Mouse (Mus musculus): ENCODE results near the gene Ncs1. TPM values are rescaled to one million over a fixed set of nuclear protein-coding genes. Genes with fewer than 3 reads are reported as not detected.

Ncs1 gene
- polyA plus RNA-seq (2012; rRNA removed), result 3.5 and 3.9 TPM in 2 replicates

DNA sequence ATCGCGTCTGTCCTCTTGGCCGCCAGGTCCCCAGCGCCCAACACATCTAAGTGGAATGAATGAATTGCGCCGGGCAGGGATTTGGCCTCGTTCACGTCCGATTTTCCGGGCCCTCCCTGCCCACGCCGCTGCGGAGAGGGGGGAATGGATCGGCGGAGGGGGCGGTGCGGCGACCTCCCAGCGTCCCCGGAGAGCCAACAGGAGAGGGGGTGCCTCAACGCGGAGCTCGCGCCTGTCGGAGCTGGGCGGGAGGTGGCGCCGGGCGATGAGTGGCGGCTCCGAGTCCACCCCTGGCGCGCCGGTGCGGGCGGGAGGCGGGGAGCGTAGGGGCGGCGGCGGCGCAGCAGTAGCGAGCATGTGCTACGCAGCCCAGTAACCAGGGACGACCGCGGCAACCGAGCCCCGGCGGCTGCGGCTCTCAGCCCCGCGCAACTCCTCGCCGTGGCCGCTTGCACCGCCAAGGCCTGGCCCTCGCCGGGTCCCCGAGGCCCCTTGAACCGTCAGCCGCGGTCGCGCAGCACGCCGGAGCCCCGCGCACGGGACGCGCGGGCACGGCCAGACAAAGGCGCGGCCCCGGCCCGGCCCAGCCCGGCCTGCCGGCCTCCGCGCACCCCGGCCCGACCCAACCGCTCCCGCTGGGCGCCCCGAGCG is at the start of gene Ncs1:
TSS of gene Ncs1 (plus strand) at position 333 of the 651 bp plus-strand sequence.
- DNase-seq, result peak; percentile 77
- no peaks in the 10 kb centered on the region for H3K27me3 ChIP-seq (replicated peaks; ENCODE audit: control insufficient read depth, insufficient read depth, low read length)
- no peaks in the 10 kb centered on the region for H3K36me3 ChIP-seq (ENCODE audit: control insufficient read depth, insufficient read depth, low read length)
- no peaks in the 10 kb centered on the region for H3K4me1 ChIP-seq (ENCODE audit: control insufficient read depth, insufficient read depth, low read length)
- H3K27ac ChIP-seq (ENCODE audit: insufficient read depth, low read depth, low read length), result no peak within 1 kb of the TSS
- TF ChIP-seq CTCF (conservative IDR thresholded peaks at IDR 0.05; ENCODE audit: insufficient read depth, insufficient read length, low read depth, low read length) (no peak), POLR2A (IDR thresholded peaks at IDR 0.05; ENCODE audit: low read depth, low read length) (no peak)
- under 1% methylated on average over 69 of the region's 89 CpGs for WGBS
- peak within 1 kb of the TSS; percentile 68 for H3K4me3 ChIP-seq (ENCODE audit: insufficient read depth, low read depth, low read length)

- DNase-seq, result no peak
- Histone ChIP-seq H3K4me1 (ENCODE audit: control insufficient read depth, insufficient read depth, low read length) (no peaks in the 10 kb centered on the region), H3K27me3 (replicated peaks; ENCODE audit: control insufficient read depth, insufficient read depth, low read length) (no peaks in the 10 kb centered on the region), H3K36me3 (ENCODE audit: control insufficient read depth, insufficient read depth, low read length) (no peaks in the 10 kb centered on the region), H3K4me3 (ENCODE audit: insufficient read depth, low read depth, low read length) (no peak overlapping the region), H3K27ac (ENCODE audit: insufficient read depth, low read depth, low read length) (no peak overlapping the region)
- 96% methylated on average over 4 of the region's 4 CpGs for WGBS
- TF ChIP-seq POLR2A (IDR thresholded peaks at IDR 0.05; ENCODE audit: low read depth, low read length), result no peak
- no peak for TF ChIP-seq CTCF (conservative IDR thresholded peaks at IDR 0.05; ENCODE audit: insufficient read depth, insufficient read length, low read depth, low read length)
Observed at GRCm38 (mm10) chr2:31198621-31199020, 47.0 kb upstream of the Ncs1 start.

GRCm38 (mm10) chr2:31200051-31200450 is 45.6 kb upstream of the Ncs1 start:
- Histone ChIP-seq H3K4me3 (ENCODE audit: insufficient read depth, low read depth, low read length) (no peak overlapping the region), H3K36me3 (ENCODE audit: control insufficient read depth, insufficient read depth, low read length) (no peaks in the 10 kb centered on the region), H3K27me3 (replicated peaks; ENCODE audit: control insufficient read depth, insufficient read depth, low read length) (no peaks in the 10 kb centered on the region), H3K27ac (ENCODE audit: insufficient read depth, low read depth, low read length) (no peak overlapping the region), H3K4me1 (ENCODE audit: control insufficient read depth, insufficient read depth, low read length) (no peaks in the 10 kb centered on the region)
- WGBS, result 90% methylated on average over 2 of the region's 2 CpGs
- no peak for DNase-seq
- TF ChIP-seq POLR2A (IDR thresholded peaks at IDR 0.05; ENCODE audit: low read depth, low read length) (no peak), CTCF (conservative IDR thresholded peaks at IDR 0.05; ENCODE audit: insufficient read depth, insufficient read length, low read depth, low read length) (no peak)

GRCm38 (mm10) chr2:31201851-31202250 is 43.8 kb upstream of the Ncs1 start:
- peak; percentile 28 for DNase-seq
- Histone ChIP-seq H3K4me1 (ENCODE audit: control insufficient read depth, insufficient read depth, low read length) (no peaks in the 10 kb centered on the region), H3K27me3 (replicated peaks; ENCODE audit: control insufficient read depth, insufficient read depth, low read length) (no peaks in the 10 kb centered on the region), H3K36me3 (ENCODE audit: control insufficient read depth, insufficient read depth, low read length) (no peaks in the 10 kb centered on the region), H3K4me3 (ENCODE audit: insufficient read depth, low read depth, low read length) (no peak overlapping the region), H3K27ac (ENCODE audit: insufficient read depth, low read depth, low read length) (no peak overlapping the region)
- TF ChIP-seq POLR2A (IDR thresholded peaks at IDR 0.05; ENCODE audit: low read depth, low read length), result no peak
- WGBS, result 46% methylated on average over 7 of the region's 7 CpGs

- Histone ChIP-seq H3K4me3 (ENCODE audit: insufficient read depth, low read depth, low read length) (no peak overlapping the region), H3K27me3 (replicated peaks; ENCODE audit: control insufficient read depth, insufficient read depth, low read length) (no peaks in the 10 kb centered on the region), H3K4me1 (ENCODE audit: control insufficient read depth, insufficient read depth, low read length) (no peaks in the 10 kb centered on the region), H3K27ac (ENCODE audit: insufficient read depth, low read depth, low read length) (no peak overlapping the region), H3K36me3 (ENCODE audit: control insufficient read depth, insufficient read depth, low read length) (no peaks in the 10 kb centered on the region)
- DNase-seq, result no peak
- TF ChIP-seq CTCF (conservative IDR thresholded peaks at IDR 0.05; ENCODE audit: insufficient read depth, insufficient read length, low read depth, low read length) (no peak), POLR2A (IDR thresholded peaks at IDR 0.05; ENCODE audit: low read depth, low read length) (no peak)
- 61% methylated on average over 3 of the region's 3 CpGs for WGBS
Observed at GRCm38 (mm10) chr2:31202357-31202756, 43.3 kb upstream of the Ncs1 start.

- Histone ChIP-seq H3K4me3 (ENCODE audit: insufficient read depth, low read depth, low read length) (no peak overlapping the region), H3K4me1 (ENCODE audit: control insufficient read depth, insufficient read depth, low read length) (no peaks in the 10 kb centered on the region), H3K27me3 (replicated peaks; ENCODE audit: control insufficient read depth, insufficient read depth, low read length) (no peaks in the 10 kb centered on the region), H3K36me3 (ENCODE audit: control insufficient read depth, insufficient read depth, low read length) (no peaks in the 10 kb centered on the region), H3K27ac (ENCODE audit: insufficient read depth, low read depth, low read length) (no peak overlapping the region)
- TF ChIP-seq POLR2A (IDR thresholded peaks at IDR 0.05; ENCODE audit: low read depth, low read length) (no peak), CTCF (conservative IDR thresholded peaks at IDR 0.05; ENCODE audit: insufficient read depth, insufficient read length, low read depth, low read length) (no peak)
- DNase-seq, result no peak
- 89% methylated on average over 4 of the region's 4 CpGs for WGBS
Observed at GRCm38 (mm10) chr2:31202956-31203355, 42.7 kb upstream of the Ncs1 start.

DNA sequence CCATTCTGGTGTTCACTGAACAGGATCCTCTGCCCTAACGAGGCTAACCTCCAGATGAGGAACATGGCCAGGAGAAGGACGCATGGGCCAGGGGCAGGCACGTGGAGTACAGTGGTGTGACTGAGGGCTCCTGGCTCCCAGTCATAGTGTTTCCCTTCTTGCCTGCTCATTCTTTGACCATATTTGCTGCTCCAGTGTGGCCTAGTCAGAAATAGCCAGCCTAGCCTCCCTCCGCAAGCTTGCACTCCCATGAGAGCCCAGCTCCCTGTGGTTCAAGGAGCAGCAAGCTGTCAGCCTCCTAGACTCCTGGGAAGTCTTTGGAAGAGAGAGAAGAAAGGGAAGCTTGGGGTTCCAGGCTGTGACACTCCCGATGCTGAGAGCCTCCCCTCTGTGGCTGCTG is 40.9 kb upstream of the Ncs1 start:
- Histone ChIP-seq H3K27me3 (replicated peaks; ENCODE audit: control insufficient read depth, insufficient read depth, low read length) (no peaks in the 10 kb centered on the region), H3K36me3 (ENCODE audit: control insufficient read depth, insufficient read depth, low read length) (no peaks in the 10 kb centered on the region), H3K4me1 (ENCODE audit: control insufficient read depth, insufficient read depth, low read length) (no peaks in the 10 kb centered on the region), H3K4me3 (ENCODE audit: insufficient read depth, low read depth, low read length) (no peak overlapping the region), H3K27ac (ENCODE audit: insufficient read depth, low read depth, low read length) (no peak overlapping the region)
- WGBS, result 83% methylated on average over 5 of the region's 5 CpGs
- no peak for DNase-seq
- TF ChIP-seq POLR2A (IDR thresholded peaks at IDR 0.05; ENCODE audit: low read depth, low read length) (no peak), CTCF (conservative IDR thresholded peaks at IDR 0.05; ENCODE audit: insufficient read depth, insufficient read length, low read depth, low read length) (no peak)
